Mouse (Mus musculus) E14TG2a.4 (cell line): Measurements from ENCODE around the gene Sgsm1.

ENCODE experiments used
- H3K27me3 ChIP-seq: 2 replicates; pipeline ENCODE4 v1.6.1; 2014; ENCODE audit warnings: low read length, control low read depth; ENCODE audit not compliant: insufficient read depth
- H3K36me3 ChIP-seq: 2 replicates; pipeline ENCODE4 v1.6.1; 2014; ENCODE audit warnings: low read length, control low read depth; ENCODE audit not compliant: insufficient read depth
- H3K4me1 ChIP-seq: replicated peaks from 2 replicates; pipeline ENCODE4 v1.6.1; 2014; ENCODE audit warnings: low read depth, low read length, control low read depth
- H3K4me3 ChIP-seq: replicated peaks from 2 replicates; pipeline ENCODE4 v1.5.1; 2014; ENCODE audit warnings: mild to moderate bottlenecking, low read length
- H3K9me3 ChIP-seq: 2 replicates; pipeline ENCODE4 v1.6.1; 2014; ENCODE audit warnings: low read length, control low read depth
- CTCF ChIP-seq: conservative IDR thresholded peaks from 2 replicates; pipeline ENCODE4 v1.5.1; 2014; ENCODE audit warnings: low read length
- NANOG ChIP-seq: IDR thresholded peaks from 2 replicates; pipeline ENCODE4 v1.6.1; 2014; ENCODE audit warnings: borderline replicate concordance, low read length, mixed read lengths
- POU5F1 ChIP-seq: IDR thresholded peaks from 2 replicates; pipeline ENCODE4 v1.6.1; 2014; ENCODE audit warnings: low read length, borderline replicate concordance

Gene Sgsm1

DNA sequence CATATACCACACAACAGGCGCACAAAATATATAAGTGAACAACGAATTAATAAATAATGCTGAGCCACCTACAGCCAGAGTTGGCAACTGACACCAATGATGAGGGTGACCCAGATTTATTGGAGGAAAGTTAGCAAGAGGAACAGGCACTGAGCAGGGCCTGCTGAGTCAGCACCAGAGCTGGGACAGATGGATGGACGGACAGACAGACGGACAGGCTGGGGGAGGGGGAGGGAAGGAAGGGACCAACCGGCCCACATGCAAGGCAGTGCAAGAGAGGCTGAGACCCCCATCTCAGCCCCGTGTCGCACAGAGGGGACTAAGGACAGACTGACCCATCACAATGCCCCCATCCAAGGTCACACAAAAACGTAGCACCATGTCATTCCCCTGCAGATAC, 96.5 kb downstream of the Sgsm1 start:
- peaks cover 4% of the 10 kb centered on the region; the same call in 1 of the 2 replicates for H3K36me3 ChIP-seq
- TF ChIP-seq CTCF (no peak), NANOG (no peak), POU5F1 (no peak)
- H3K27me3 ChIP-seq: peaks cover 5% of the 10 kb centered on the region; the same call in 1 of the 2 replicates
- H3K9me3 ChIP-seq: no peaks in the 10 kb centered on the region
- H3K4me3 ChIP-seq: no peak overlapping the region
- peaks cover 75% of the 10 kb centered on the region for H3K4me1 ChIP-seq

DNA sequence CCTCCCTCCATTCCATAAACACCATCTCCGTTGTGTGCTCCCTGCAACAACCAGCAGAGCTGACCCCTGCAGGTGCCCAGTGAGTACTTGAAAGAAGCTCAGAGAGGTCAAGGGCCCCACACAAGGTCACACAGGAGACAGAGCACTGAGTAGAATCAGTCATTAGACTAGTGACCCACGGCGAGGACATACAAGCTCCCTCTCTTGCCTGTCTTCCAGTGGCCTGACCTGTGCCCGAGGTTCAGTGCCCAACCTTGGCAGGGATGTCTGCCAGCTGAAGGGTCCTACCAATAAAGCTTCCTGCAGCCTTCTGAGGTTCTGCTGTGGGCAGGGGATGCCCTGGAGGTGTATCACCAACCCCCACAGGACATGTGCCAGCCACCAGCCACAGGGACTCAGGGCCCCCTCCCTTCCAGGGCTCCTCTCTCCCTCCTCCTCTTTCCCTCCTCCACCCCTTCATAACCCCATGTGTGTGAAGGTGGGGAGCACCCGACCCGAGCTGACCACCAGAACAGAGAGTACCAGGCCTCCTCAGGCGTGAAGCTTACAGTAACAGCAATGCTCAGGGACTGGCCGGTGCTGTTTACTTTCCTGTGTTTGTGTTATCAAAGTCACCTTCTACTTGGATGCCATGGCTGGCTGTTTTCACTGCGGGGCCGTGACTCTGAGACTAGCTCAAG, 98.3 kb downstream of the Sgsm1 start:
- Histone ChIP-seq H3K4me1 (peaks cover 79% of the 10 kb centered on the region), H3K4me3 (no peak overlapping the region), H3K36me3 (peaks cover 4% of the 10 kb centered on the region; the same call in 1 of the 2 replicates), H3K27me3 (no peaks in the 10 kb centered on the region), H3K9me3 (no peaks in the 10 kb centered on the region)
- TF ChIP-seq NANOG (no peak), CTCF (no peak), POU5F1 (no peak)

DNA sequence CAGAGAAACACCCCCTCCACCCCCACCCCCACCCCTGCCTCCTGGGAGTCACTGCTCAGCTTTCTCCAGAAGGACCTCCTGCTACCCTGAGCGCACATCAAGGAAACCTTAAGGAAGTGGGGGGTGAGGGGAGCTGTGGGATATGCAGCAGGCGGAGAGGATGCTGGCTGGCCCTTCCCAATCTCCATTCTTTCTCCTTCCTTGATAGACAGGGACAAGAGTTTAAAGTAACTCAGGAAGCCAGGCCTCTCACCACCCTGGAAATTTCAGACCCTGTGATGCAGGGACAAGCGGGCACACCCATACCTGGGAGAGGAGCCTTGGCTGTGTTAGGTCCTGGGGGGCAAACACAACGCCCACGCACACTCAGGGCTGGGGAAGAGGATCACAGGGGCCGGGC, 100.3 kb downstream of the Sgsm1 start:
- Histone ChIP-seq H3K4me1 (peaks cover 72% of the 10 kb centered on the region), H3K9me3 (no peaks in the 10 kb centered on the region), H3K36me3 (peaks cover 4% of the 10 kb centered on the region; the same call in 1 of the 2 replicates), H3K4me3 (no peak overlapping the region), H3K27me3 (no peaks in the 10 kb centered on the region)
- TF ChIP-seq CTCF (no peak), POU5F1 (no peak), NANOG (no peak)

DNA sequence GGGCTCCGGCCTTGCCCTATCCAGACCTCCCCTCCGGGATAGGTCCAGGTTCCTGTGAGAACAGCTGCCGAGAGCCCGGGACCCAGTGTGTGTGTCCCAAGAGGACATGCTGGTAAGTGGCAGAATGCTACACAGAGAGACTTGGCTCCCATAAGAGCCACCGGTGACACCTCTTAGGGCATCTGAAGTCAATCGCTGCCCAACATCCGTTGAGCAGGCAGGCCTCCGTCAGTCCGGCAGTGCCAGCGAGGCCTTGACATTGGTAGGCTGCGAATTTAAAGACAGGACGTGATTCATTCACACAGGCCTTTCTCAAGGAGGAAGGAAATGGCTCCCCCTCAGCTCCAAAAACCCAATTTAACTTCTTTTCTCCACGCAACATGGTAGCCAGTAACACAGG, 100.7 kb downstream of the Sgsm1 start:
- no peaks in the 10 kb centered on the region for H3K27me3 ChIP-seq
- H3K9me3 ChIP-seq: no peaks in the 10 kb centered on the region
- H3K36me3 ChIP-seq: peaks cover 4% of the 10 kb centered on the region; the same call in 1 of the 2 replicates
- H3K4me3 ChIP-seq: peak overlapping the region; percentile 72
- TF ChIP-seq POU5F1 (no peak), NANOG (no peak), CTCF (no peak)
- H3K4me1 ChIP-seq: peaks cover 69% of the 10 kb centered on the region

DNA sequence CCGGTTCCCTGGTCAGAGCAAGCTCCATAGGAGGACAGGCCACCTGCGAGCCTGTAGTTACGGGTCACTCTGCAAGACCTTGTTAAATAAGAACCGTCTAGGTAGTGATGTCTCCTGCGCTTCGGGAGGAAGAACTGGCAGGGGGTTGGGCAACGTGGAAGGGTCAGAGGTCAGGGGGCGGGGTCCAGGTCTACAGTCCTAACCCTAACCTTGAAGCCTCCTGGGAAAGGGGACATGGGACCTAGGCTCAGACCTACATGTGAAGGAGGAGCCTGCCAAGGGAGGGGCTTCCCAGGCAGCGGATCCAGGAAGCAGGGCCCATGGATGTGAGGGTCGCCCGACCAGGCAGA, 101.2 kb downstream of the Sgsm1 start:
- Histone ChIP-seq H3K27me3 (no peaks in the 10 kb centered on the region), H3K9me3 (no peaks in the 10 kb centered on the region), H3K36me3 (peaks cover 4% of the 10 kb centered on the region; the same call in 1 of the 2 replicates), H3K4me1 (peaks cover 66% of the 10 kb centered on the region), H3K4me3 (peak overlapping the region; percentile 72)
- no peak for TF ChIP-seq CTCF
- no peak for TF ChIP-seq POU5F1
- TF ChIP-seq NANOG: no peak

DNA sequence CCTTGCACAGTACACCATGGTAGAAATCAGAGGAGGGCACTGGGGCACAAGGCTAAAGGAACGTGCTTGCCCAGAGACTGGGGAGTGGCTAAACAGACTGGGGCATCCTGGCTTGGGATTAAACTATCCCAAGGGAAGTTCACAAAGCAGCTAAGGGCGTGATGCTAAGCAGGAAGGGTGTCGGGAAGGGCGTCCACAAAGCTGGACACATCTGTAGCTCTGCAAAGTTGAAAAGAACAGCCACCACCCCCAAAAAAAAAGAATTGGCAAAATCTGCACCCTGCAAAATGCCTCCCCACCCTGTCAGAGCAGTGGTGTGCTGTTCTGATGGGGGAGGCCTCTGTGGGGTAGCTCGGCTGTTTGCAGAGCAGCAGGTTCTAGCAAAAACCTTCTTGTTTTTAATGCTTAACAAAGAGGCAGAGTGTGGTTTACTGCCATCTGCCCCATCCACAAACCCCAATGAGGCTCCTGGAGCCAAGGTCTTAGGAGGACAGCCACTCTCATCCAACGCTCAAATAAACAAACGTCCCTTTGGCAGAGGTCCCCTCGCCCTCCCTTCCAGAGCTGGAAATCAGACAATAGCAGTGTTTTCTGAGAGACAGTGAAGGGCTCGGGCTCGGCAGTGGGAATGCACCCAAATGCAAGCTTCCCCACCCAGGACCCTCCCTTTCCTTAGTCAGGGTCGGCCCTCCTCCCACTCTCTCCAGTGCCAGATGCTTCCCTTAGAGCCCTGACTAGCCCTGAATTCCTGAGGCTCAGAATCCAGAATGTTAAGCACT, 101.8 kb downstream of the Sgsm1 start:
- Histone ChIP-seq H3K9me3 (no peaks in the 10 kb centered on the region), H3K4me3 (peak overlapping the region; percentile 72), H3K36me3 (peaks cover 4% of the 10 kb centered on the region; the same call in 1 of the 2 replicates), H3K27me3 (no peaks in the 10 kb centered on the region), H3K4me1 (peaks cover 60% of the 10 kb centered on the region)
- no peak for TF ChIP-seq NANOG
- TF ChIP-seq CTCF: no peak
- no peak for TF ChIP-seq POU5F1

DNA sequence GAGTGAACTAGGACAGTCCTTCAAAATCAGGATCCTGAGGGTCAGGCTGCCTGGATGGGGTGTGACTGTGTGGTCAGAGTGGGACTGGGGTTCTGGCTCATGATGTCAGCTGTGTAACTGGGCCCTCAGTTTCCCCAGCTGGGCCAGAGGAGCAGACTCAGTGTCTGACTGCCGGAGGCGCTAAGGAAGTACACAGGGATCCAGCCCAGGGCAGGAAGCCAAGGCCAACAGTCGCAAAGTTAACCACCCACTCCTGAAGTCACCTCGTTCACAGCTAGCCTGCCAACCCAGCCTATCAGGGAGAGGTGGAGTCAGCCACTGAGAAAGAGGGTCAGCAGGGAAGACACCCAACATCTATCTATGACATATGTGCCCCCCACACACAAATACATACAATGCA, 102.5 kb downstream of the Sgsm1 start:
- Histone ChIP-seq H3K27me3 (no peaks in the 10 kb centered on the region), H3K9me3 (no peaks in the 10 kb centered on the region), H3K4me1 (peaks cover 57% of the 10 kb centered on the region), H3K4me3 (no peak overlapping the region), H3K36me3 (no peaks in the 10 kb centered on the region; the same call in 1 of the 2 replicates)
- TF ChIP-seq POU5F1 (no peak), NANOG (no peak), CTCF (no peak)

DNA sequence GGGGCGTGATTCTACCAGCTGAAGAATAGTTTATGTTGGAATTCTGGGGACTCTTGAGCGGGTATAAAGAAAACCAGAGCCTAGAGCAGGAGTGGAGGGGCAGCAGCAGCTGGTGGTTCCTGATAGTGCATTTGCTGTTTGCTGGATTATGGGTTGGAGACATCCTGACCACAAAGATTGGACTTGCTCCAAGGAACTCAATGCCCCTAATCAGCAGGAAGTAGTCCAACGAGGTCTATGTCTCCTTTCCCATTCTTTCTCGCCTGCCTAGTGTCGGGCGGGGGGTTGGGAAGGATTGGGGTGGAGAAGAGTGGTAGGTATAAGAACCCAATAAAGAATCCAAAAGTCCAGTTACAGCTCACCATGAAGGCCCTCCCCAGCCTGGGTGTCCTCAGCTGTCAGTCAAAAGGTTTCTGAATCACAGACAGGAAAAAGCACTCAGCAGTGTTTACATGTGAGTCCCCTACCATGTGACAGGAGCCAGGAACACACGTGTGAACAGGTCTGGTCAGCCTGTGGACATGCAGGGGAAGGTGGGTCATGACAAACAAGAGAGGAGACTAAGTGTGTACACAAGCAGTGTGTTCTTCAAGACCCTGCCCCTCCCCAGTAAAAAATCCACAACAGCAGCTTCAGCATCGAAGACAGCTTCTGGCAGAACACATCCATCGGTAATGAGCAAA, 103.8 kb downstream of the Sgsm1 start:
- TF ChIP-seq POU5F1 (no peak), CTCF (no peak), NANOG (no peak)
- Histone ChIP-seq H3K4me1 (peaks cover 54% of the 10 kb centered on the region), H3K36me3 (no peaks in the 10 kb centered on the region), H3K4me3 (no peak overlapping the region), H3K27me3 (no peaks in the 10 kb centered on the region), H3K9me3 (no peaks in the 10 kb centered on the region)
